ENCODE assay signal across 8 mouse cellular contexts in the genomic region with DNA sequence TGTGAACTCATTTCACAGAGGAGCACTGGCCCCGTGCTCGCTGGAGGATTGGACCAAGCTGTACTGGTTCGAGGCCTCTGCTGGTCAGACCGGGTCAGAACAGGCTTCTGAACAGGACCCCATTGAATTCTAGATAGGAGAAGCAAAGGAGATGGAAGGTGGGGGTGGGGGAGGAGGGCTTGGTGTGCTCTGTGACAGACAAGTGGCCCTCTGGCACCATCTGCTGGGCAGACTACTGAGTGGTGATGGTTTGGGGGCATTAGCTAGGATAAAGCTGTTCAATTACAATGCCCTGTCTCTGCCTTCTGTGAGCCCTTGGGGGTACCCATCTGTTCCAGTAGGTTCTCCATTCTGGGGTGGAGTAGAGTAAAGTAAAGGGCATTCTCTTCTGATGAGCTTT. TPM values are rescaled to one million over a fixed set of nuclear protein-coding genes. Genes with fewer than 3 reads are reported as not detected.
A peak's percentile ranks its signal among the peaks of the same experiment; 100 is the strongest.
DNase-seq lines count a peak whose midpoint lies in the region; ATAC-seq and TF ChIP-seq lines count a peak whose summit lies in the region.

No protein-coding gene starts in this region.

- intact Hi-C loops in gastrocnemius, postnatal 14 days (cut with DNase I; ENCODE audit: low total_unique reads): loop anchor here (10.0 kb wide), 1 partner anchor 395 kb away; no protein-coding TSS in a partner anchor

- peak; percentile 87 for TF ChIP-seq CTCF in cortical plate, adult 2 months (IDR thresholded peaks at IDR 0.05; ENCODE audit: extremely low read depth, insufficient read depth, low read length)

- no peaks in the 10 kb centered on the region for H3K9me3 ChIP-seq in limb, embryonic 14.5 days (ENCODE audit: control insufficient read depth, low read length)
- no peaks in the 10 kb centered on the region for H3K9me3 ChIP-seq in midbrain, embryonic 16.5 days (replicated peaks; ENCODE audit: control insufficient read depth, low read length, poor library complexity, severe bottlenecking)
- no peaks in the 10 kb centered on the region for H3K9me3 ChIP-seq in stomach, embryonic 14.5 days (ENCODE audit: control insufficient read depth, low read depth, low read length)

- no peak overlapping the region for H3K27ac ChIP-seq in cortical plate, adult 2 months (ENCODE audit: insufficient read depth, low read length)
- no peak overlapping the region for H3K27ac ChIP-seq in limb, embryonic 14.5 days (replicated peaks; ENCODE audit: low read depth, low read length)
- H3K27ac ChIP-seq in midbrain, embryonic 16.5 days (ENCODE audit: low read length): no peak overlapping the region
- H3K27ac ChIP-seq in stomach, embryonic 14.5 days (ENCODE audit: low read length): no peak overlapping the region

- no peak overlapping the region for H3K4me2 ChIP-seq in limb, embryonic 14.5 days (replicated peaks; ENCODE audit: low read depth, low read length, severe bottlenecking)
- H3K4me2 ChIP-seq in midbrain, embryonic 16.5 days (ENCODE audit: low read length): 0 out of 2 replicates have a peak overlapping the region, but pooled peaks have one; percentile 29
- H3K4me2 ChIP-seq in stomach, embryonic 14.5 days (replicated peaks; ENCODE audit: low read depth, low read length): peak overlapping the region; percentile 27

- H3K4me1 ChIP-seq in cortical plate, adult 2 months (ENCODE audit: control insufficient read depth, insufficient read depth, low read length): no peaks in the 10 kb centered on the region
- H3K4me1 ChIP-seq in limb, embryonic 14.5 days (ENCODE audit: control insufficient read depth, insufficient read depth, low read length): peaks cover 5% of the 10 kb centered on the region; the same call in 1 of the 2 replicates
- peaks cover 2% of the 10 kb centered on the region; the same call in 1 of the 2 replicates for H3K4me1 ChIP-seq in midbrain, embryonic 16.5 days (ENCODE audit: control insufficient read depth, insufficient read depth, low read length)
- no peaks in the 10 kb centered on the region for H3K4me1 ChIP-seq in stomach, embryonic 14.5 days (ENCODE audit: control insufficient read depth, insufficient read depth, low read length)

- no peak overlapping the region for H3K9ac ChIP-seq in limb, embryonic 14.5 days (ENCODE audit: low read depth, low read length, severe bottlenecking)
- H3K9ac ChIP-seq in midbrain, embryonic 16.5 days (ENCODE audit: low read depth, low read length): no peak overlapping the region
- H3K9ac ChIP-seq in stomach, embryonic 14.5 days (replicated peaks; ENCODE audit: low read depth, low read length): no peak overlapping the region

- no peak for TF ChIP-seq POLR2A in cortical plate, adult 2 months (IDR thresholded peaks at IDR 0.05; ENCODE audit: extremely low read depth, insufficient read depth, low read length)
- no peak for TF ChIP-seq POLR2A in limb, embryonic 14.5 days (IDR thresholded peaks at IDR 0.05; ENCODE audit: borderline replicate concordance, extremely low read depth, insufficient read depth, insufficient read length)

- WGBS in limb, embryonic 14.5 days: 10% methylated on average over 4 of the region's 4 CpGs
- 10% methylated on average over 4 of the region's 4 CpGs for WGBS in midbrain, embryonic 16.5 days
- WGBS in stomach, embryonic 14.5 days: 11% methylated on average over 4 of the region's 4 CpGs

- H3K27me3 ChIP-seq in limb, embryonic 14.5 days (ENCODE audit: control insufficient read depth, insufficient read depth, low read length): no peaks in the 10 kb centered on the region
- peaks cover 5% of the 10 kb centered on the region; the same call in 1 of the 2 replicates for H3K27me3 ChIP-seq in midbrain, embryonic 16.5 days (ENCODE audit: control insufficient read depth, insufficient read depth, low read depth, low read length)
- H3K27me3 ChIP-seq in stomach, embryonic 14.5 days (ENCODE audit: control insufficient read depth, insufficient read depth, low read length): no peaks in the 10 kb centered on the region

- peak; percentile 82 for DNase-seq in 3T3-L1 (ENCODE audit: low read depth, low spot score)
- DNase-seq in ZHBTc4 (ENCODE audit: low read depth, low spot score): peak; percentile 92
- DNase-seq in gastrocnemius, postnatal 14 days: peak; percentile 71
- DNase-seq in kidney, adult 9 months: peak; percentile 72
- DNase-seq in limb, embryonic 14.5 days (ENCODE audit: low spot score): peak; percentile 77

- peak; percentile 50; the same call in 1 of the 2 replicates for ATAC-seq in limb, embryonic 14.5 days (ENCODE audit: low FRiP score, low read depth)
- no peak for ATAC-seq in midbrain, embryonic 16.5 days
- peak; percentile 18; the same call in 1 of the 2 replicates for ATAC-seq in stomach, embryonic 14.5 days (ENCODE audit: insufficient number of reproducible peaks, insufficient read depth, low FRiP score, low read depth)

- H3K4me3 ChIP-seq in cortical plate, adult 2 months (ENCODE audit: insufficient read depth, low read length): no peak overlapping the region
- no peak overlapping the region for H3K4me3 ChIP-seq in limb, embryonic 14.5 days (replicated peaks; ENCODE audit: low read length)
- H3K4me3 ChIP-seq in midbrain, embryonic 16.5 days (ENCODE audit: low read depth, low read length): no peak overlapping the region
- H3K4me3 ChIP-seq in stomach, embryonic 14.5 days (ENCODE audit: low read depth, low read length): no peak overlapping the region

- H3K36me3 ChIP-seq in limb, embryonic 14.5 days (ENCODE audit: control insufficient read depth, insufficient read depth, low read length): no peaks in the 10 kb centered on the region
- H3K36me3 ChIP-seq in midbrain, embryonic 16.5 days (ENCODE audit: control insufficient read depth, insufficient read depth, low read length): no peaks in the 10 kb centered on the region
- no peaks in the 10 kb centered on the region for H3K36me3 ChIP-seq in stomach, embryonic 14.5 days (ENCODE audit: control insufficient read depth, insufficient read depth, low read length)

RNA-seq across cellular contexts. Expression of gene Olfr1371, which starts 6.5 kb away (rescaled TPM):
- not detected in 2 replicates for polyA plus RNA-seq in cortical plate, adult 2 months (2012; rRNA removed)
- not detected for total RNA-seq in gastrocnemius, postnatal 14 days (2021)
- not detected in 2 replicates for polyA plus RNA-seq in limb, embryonic 14.5 days (2012; rRNA removed)
- not detected in 2 replicates for polyA plus RNA-seq in limb, embryonic 14.5 days (2014; fragmentation: Nextera tagmentation; extraction: Ambion mirVana)
- not detected in 2 replicates for polyA plus RNA-seq in midbrain, embryonic 16.5 days (2015; fragmentation: Nextera tagmentation; extraction: Ambion mirVana)
- polyA plus RNA-seq in stomach, embryonic 14.5 days (2014; fragmentation: Nextera tagmentation; extraction: Ambion mirVana): not detected in 2 replicates

RNA-seq across cellular contexts. Expression of gene Skp1a, which starts 11.5 kb away (rescaled TPM):
- 303 and 315 TPM in 2 replicates for polyA plus RNA-seq in cortical plate, adult 2 months (2012; rRNA removed)
- 100 to 1,000 TPM; 244 to 247 TPM for total RNA-seq in gastrocnemius, postnatal 14 days (2021)
- 134 and 172 TPM in 2 replicates for polyA plus RNA-seq in limb, embryonic 14.5 days (2012; rRNA removed)
- polyA plus RNA-seq in limb, embryonic 14.5 days (2014; fragmentation: Nextera tagmentation; extraction: Ambion mirVana): 746 and 751 TPM in 2 replicates
- 1,072 and 1,120 TPM in 2 replicates for polyA plus RNA-seq in midbrain, embryonic 16.5 days (2015; fragmentation: Nextera tagmentation; extraction: Ambion mirVana)
- polyA plus RNA-seq in stomach, embryonic 14.5 days (2014; fragmentation: Nextera tagmentation; extraction: Ambion mirVana): 800 and 831 TPM in 2 replicates
